Mouse (Mus musculus) testis, postnatal 10 days (tissue): Measurements from ENCODE around the gene Trim34b.
A peak's percentile ranks its signal among the peaks of the same experiment; 100 is the strongest.
"Not testable (repeated sequence)": the region's sequence is repeated elsewhere in the genome, so short reads cannot be mapped to it uniquely, and the experiment has no call there.

ENCODE experiments used
- DNase-seq: peaks from one replicate; pipeline ENCODE4 v3.0.0; 2021; ENCODE audit warnings: low spot score

The Trim34b gene

DNA sequence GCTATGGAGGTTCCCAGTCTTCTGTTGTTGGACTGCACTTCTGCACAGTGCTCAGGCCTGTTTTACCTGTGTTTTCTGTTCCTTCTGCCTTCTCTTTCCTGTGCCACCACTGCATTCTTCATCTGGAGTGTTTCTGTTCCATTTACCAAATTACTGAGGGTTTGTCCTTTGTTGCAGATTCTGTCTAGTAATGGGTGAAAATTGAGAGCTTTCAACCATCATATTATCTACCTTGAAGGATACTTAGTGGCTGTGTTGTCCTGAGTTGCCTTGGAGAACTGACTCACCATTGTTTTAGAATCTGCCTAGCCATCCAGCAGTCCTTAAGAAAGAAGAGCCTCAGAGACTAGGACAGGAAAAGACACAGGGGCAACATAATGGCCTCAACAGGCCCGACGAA is at the start of gene Trim34b:
Gene Trim34b (plus strand): TSS at position 301 of the 400 bp plus-strand sequence.
- DNase-seq = not testable (repeated sequence)

DNA sequence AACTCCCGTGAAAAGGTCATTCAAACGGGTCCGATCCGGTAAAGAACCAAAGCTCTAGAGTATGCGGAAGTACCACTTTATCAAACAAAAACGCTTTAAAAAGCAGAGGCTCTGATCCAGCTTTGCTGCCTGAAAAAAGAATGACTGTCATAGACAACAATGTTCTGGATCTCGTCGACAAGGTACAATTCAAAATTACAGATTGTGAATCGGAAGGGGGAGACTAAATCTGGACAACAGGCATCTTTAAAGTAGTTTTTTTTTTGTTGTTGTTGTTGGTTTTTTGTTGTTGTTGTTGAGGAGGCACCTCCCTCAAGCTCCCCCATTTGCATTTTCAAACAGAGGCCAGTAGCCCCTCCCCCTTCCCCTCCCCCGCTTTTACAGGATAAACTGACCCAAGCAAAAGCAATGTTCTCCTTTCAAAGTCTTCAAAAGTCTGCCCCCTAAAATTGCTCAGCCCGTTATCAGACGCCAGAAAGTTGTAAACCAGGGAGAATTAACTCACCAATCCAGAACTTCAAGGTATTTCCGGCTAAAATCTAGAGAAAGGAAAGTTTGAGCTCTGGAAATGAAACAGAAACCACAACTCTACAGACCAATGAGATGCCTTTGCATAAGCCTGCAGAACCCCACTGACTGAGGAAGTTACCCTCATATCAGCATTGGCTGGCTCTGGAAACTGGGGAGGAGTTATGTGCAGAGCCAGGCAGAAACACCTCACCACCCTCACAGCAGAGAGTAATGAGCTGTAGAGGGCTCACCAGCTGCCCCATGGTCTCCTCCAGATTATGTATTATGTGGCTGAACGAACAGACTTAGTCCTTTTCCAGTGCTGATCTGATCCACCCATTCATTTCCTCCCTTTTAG is 41.5 kb upstream of the Trim34b start, which contains the start of gene Trim5:
Gene Trim5 (minus strand): TSS at position 519 of the 868 bp plus-strand sequence.
- peak; percentile 37 for DNase-seq

DNA sequence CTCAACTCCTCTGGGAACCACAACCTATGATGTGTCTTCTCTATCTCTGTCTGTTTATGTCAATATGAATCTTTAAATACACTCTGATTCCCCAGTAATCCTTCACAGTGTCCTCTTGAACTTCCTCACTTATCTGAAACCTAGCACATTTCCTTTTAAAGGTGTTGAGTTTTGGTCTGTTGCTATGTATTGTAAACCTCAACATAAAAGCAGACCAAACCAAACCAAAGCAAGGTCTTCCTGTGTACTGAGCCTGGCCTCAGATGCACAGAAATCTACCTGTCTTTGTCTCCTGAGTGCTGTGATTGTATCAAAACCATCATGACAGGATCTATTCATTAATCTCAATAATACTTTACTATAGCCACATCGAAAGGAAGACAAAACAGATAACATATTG is 38.6 kb upstream of the Trim34b start:
- no peak for DNase-seq

DNA sequence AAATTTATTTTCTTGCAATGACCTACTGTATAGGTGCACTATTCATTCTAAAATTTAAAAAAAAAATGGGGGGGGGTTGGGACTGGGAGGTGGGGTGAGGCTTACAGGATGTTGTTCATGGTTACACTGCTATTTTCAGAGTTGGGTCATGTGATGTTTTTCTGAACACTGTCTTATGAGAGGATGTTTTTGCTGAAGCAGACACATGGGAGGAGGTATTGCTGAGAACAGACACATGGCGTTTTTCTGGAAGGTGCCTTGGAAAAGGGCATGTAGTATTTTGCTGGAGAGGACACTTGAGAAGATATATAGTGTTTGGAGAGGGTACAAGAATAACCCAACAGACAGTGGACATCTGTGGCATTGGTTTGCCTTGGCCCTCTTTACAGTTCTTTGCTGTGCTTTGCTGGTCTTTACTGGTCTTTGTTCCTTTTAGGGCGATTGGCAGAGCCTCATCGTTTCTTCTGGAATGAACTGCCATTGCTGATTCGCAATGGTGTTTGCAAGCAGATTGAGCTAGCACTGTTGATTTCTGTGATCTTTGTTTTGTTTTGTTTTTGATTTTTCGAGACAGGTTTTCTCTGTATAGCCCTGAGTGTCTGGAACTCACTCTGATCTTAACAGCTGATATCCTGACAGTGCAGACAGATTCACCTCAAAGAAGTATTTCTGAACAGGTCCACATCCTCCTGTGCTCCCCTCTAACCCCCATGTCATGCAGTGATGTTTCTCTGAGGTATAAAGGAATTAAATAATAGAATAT is 37.5 kb upstream of the Trim34b start:
- no peak for DNase-seq

DNA sequence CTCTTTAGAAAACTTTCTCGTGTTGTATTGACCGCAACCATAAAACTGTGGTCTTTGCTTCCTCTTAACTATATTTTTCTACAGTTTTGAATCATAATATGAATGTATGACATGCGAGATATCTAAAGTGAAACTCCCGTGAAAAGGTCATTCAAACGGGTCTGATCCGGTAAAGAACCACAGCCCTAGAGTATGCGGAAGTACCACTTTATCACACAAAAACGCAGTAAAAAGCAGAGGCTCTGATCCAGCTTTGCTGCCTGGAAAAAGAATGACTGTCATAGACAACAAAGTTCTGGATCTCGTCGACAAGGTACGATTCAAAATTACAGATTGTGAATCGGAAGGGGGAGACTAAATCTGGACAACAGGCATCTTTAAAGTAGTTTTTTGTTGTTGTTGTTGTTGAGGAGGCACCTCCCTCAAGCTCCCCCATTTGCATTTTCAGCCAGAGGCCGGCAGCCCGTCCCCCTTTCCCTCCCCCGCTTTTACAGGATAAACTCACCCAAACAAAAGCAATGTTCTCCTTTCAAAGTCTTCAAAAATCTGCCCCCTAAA is 14.4 kb upstream of the Trim34b start:
- no peak for DNase-seq

DNA sequence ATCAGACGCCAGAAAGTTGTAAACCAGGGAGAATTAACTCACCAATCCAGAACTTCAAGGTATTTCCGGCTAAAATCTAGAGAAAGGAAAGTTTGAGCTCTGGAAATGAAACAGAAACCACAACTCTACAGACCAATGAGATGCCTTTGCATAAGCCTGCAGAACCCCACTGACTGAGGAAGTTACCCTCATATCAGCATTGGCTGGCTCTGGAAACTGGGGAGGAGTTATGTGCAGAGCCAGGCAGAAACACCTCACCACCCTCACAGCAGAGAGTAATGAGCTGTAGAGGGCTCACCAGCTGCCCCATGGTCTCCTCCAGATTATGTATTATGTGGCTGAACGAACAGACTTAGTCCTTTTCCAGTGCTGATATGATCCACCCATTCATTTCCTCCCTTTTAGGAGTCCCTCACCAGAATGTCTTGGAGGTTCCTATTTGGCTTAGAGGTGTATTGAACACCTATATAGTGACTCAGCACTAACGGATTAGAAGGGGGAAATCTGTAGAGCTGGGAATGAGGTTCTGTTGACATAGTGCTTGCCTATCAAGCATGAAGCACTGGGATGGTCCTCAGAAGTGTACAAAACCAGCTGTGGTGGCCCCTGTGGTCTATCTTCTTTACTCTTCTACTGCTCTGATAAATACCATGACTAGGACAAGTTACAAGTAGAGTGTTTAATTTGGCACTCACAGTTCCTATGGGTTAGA is 13.7 kb upstream of the Trim34b start, which contains the start of gene Trim12a:
Gene Trim12a (minus strand): TSS at position 98 of the 712 bp plus-strand sequence.
- not testable (repeated sequence) for DNase-seq

DNA sequence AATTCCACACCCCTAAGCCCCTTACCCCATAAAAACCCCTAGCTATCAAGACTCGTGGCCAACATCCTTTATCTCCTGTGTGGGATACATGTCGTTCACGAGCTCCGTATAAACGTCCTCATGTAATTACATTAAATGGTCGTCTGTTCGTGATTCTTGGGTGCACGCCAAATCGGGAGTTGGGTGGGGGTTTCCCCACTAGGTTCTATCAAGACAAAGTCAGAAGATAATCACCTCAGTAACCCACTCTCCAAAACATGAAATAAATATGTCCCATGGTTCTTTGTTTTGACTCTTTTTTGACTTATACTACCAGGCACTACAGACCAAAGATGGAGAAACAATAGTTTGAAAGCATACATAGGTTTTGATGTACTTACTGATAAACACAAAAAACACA is 7.2 kb upstream of the Trim34b start:
- no peak for DNase-seq

DNA sequence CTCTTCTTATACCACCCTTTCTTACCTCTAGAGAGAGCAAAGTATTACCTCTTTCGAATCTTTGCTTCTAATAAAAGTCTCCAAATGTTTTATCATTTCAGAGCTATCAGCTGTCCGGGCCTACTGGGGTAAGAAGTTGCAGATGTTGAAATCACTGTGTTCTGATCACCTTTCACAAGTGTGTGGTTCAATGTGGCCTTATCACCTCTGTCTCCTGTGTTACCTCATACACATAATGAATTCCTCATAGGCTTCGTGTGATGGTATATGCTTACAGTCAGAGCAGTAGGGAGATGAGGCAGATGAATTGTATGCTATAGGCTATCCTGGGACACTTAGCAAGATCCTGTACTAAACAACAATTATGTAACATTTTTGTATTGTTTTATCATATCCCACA is 6.3 kb downstream of the Trim34b start:
- DNase-seq = not testable (repeated sequence)

DNA sequence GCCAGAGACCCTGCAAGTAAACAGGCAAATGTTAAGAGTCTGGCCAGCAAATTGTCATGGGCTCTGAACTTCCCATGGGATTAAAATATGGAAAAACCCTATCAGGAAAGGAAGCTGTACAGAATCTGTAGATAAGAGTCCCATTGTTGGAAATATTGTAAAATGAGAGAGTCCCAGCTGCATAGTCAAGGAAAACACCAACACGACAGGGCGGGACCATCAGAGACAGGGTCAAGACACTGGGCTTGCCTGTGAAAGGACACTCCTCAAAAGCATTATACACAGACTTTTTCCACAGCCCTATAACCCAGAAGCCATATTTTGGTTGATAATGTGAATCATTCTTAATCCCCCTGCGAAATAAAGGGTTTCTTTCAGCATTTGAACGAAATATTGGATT is 11.5 kb downstream of the Trim34b start:
- DNase-seq = not testable (repeated sequence)

DNA sequence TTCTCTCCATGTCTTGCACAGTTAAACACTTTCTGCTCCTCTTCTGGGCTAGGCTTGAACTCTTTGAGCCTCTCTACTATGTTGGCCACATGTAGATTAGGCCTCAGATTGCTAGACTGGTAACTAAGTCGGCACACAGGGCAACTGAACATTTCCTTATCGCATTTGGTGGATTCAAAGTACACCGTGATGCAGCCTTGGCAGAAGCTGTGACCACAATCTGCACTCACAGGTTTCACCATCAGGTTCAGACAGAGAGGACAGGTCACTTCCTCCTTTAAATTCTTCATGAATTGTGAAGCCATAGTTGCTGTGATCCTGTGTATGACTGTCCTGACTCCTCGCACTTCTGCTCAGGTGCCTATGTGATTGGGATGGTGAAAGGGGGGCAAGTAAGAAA is 18.8 kb downstream of the Trim34b start:
- DNase-seq = not testable (repeated sequence)

DNA sequence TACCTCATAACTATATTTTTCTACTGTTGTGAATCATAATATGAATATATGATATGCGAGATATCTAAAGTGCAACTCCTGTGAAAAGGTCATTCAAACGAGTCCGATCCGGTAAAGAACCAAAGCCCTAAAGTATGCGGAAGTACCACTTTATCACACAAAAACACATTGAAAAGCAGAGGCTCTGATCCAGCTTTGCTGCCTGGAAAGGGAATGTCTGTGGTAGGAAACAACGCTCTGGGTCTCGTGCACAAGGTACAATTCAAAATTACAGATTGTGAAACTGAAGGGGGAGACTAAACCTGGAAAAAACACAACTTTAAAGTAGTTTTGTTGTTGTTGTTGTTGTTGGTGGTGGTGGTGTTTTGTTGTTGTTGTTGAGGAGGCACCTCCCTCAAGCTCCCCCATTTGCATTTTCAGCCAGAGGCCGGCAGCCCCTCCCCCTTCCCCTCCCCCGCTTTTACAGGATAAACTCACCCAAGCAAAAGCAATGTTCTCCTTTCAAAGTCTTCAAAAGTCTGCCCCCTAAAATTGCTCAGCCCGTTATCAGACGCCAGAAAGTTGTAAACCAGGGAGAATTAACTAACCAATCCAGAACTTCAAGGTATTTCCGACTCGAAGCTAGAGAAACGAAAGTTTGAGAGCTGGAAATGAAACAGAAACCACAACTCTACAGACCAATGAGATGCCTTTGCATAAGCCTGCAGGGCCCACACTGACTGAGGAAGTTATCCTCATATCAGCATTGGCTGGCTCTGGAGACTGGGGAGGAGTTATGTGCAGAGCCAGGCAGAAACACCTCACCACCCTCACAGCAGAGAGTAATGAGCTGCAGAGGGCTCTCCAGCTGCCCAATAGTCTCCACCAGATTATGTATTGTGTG is 23.7 kb downstream of the Trim34b start, which contains the start of gene Trim12c:
Gene Trim12c (minus strand): TSS at position 646 of the 883 bp plus-strand sequence.
- peak; percentile 70 for DNase-seq

DNA sequence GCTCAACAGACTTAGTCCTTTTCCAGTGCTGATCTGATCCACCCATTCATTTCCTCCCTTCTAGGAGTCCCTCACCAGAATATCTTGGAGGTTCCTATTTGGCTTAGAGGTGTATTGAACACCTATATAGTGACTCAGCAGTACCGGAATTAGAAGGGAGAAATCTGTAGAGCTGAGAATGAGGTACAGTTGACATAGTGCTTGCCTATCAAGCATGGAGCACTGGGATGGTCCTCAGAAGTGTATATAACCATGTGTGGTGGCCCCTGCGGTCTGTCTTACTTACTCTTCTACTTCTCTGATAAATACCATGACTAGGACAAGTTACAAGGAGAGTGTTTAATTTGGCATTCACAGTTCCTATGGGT is 24.3 kb downstream of the Trim34b start:
- DNase-seq = no peak

DNA sequence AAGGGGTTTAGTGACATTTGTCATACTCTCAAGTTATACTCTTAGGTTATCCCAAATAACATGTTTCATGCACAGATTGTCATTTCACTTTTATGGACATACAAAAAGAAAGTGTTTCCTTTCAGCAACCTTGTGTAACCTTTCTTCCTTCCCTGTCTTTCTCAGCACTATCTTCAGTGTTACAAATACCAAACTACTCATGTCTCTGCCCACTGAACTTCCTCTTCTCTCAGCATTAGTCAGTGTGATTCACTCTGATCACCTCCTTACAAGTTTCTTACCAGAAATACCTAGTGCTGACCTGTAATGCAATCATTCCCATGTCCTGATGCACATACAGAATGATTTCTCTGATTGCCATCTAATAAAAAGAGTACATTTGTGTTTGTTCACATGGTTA is 37.1 kb downstream of the Trim34b start:
- DNase-seq = no peak

DNA sequence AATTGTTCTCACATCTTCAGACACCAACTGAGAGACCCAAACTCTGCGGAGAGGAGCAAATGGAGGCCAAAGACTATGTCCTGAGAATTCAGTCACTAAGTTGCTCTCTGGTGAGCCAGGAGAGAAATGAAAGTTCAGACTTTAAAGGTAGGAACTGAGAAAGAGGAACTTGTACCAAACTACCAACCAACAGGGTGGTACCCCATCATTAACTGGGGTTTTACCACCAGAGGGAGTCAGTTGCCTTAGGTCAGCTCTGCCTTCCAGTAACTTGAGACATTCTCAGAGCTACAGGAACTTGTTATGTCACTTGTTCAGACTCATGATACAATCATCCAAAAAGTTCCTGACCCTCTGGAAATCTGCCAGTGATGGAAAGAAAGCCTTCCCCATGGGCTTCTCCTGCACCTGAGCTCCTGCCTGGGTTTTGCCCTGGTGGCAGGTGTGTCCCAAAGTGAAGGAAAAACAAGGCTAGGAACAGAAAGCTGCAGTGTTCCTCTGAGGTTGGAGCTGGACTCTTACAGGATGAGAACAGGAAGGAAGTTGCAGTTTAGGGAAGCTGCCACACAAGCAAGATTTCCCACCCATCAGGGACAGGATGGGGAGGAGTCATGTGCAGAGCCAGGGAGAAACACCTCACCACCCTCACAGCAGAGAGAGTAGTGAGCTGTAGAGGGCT is 40.6 kb downstream of the Trim34b start, which contains the start of gene Trim30b:
Gene Trim30b (minus strand): TSS at position 149 of the 679 bp plus-strand sequence.
- DNase-seq = no peak
